Mouse (Mus musculus) large intestine, adult 2 months (tissue): ENCODE measurements around the gene Ift46. TPM values are rescaled to one million over a fixed set of nuclear protein-coding genes. Genes with fewer than 3 reads are reported as not detected.
"Not testable (repeated sequence)": the region's sequence is repeated elsewhere in the genome, so short reads cannot be mapped to it uniquely, and the experiment has no call there.

Experiments used
- DNase-seq: peaks from one replicate; pipeline ENCODE4 v3.0.0-alpha.2; 2012; ENCODE audit warnings: low read depth, low spot score
- WGBS: fragments of 180-500 bp; shearing (Covaris S2); methylation state at CpG from one replicate; pipeline ENCODE4 v1.1.7; 2018; 5-methylcytosine and 5-hydroxymethylcytosine counted together
- polyA plus RNA-seq: library from polyadenylated mRNA; depleted of rRNA; stranded (reverse); fragments of >200 nt; gene quantifications from 2 replicates; pipeline ENCODE4 v1.2.3, GENCODE M21; 2012

Gene Ift46
- polyA plus RNA-seq, 1 experiment: 34.8 TPM

- 2% methylated on average over 47 of the region's 47 CpGs for WGBS
- DNase-seq: no peak
These were observed 32.9 kb upstream of the Ift46 start, which contains the start of gene Phldb1 for GRCm38 (mm10) chr9:44734524-44735494. Gene Phldb1, minus strand, starts transcription at chr9:44735198.

GRCm38 (mm10) chr9:44735886-44736285 lies 31.8 kb upstream of the Ift46 start:
- no peak for DNase-seq
- 81% methylated on average over 6 of the region's 6 CpGs for WGBS

GRCm38 (mm10) chr9:44736301-44736700 lies 31.4 kb upstream of the Ift46 start:
- WGBS: 57% methylated on average over 2 of the region's 2 CpGs
- DNase-seq: no peak

GRCm38 (mm10) chr9:44737240-44737949 lies 30.3 kb upstream of the Ift46 start:
- 54% methylated on average over 8 of the region's 8 CpGs for WGBS

GRCm38 (mm10) chr9:44740663-44741192 lies 27.0 kb upstream of the Ift46 start:
- WGBS: 89% methylated on average over 1 of the region's 1 CpGs
- DNase-seq: no peak

More at GRCm38 (mm10) chr9:44737240-44737949, 30.3 kb upstream of the Ift46 start:
- no peak for DNase-seq

- DNase-seq: no peak
- WGBS: 89% methylated on average over 7 of the region's 7 CpGs
These were observed 22.3 kb upstream of the Ift46 start for GRCm38 (mm10) chr9:44745371-44745770.

GRCm38 (mm10) chr9:44746666-44747065 lies 21.0 kb upstream of the Ift46 start:
- 83% methylated on average over 3 of the region's 3 CpGs for WGBS

GRCm38 (mm10) chr9:44747341-44747740 lies 20.4 kb upstream of the Ift46 start:
- DNase-seq: no peak
- WGBS: 74% methylated on average over 3 of the region's 3 CpGs

More at GRCm38 (mm10) chr9:44746666-44747065, 21.0 kb upstream of the Ift46 start:
- no peak for DNase-seq

GRCm38 (mm10) chr9:44748473-44748872 lies 19.2 kb upstream of the Ift46 start:
- 88% methylated on average over 7 of the region's 7 CpGs for WGBS
- no peak for DNase-seq

GRCm38 (mm10) chr9:44760873-44761272 lies 6.8 kb upstream of the Ift46 start:
- WGBS: 18% methylated on average over 2 of the region's 2 CpGs
- DNase-seq: no peak

- WGBS: 23% methylated on average over 8 of the region's 9 CpGs
- DNase-seq: not testable (repeated sequence)
These were observed 304 bp downstream of the Ift46 start for GRCm38 (mm10) chr9:44768029-44768394.

GRCm38 (mm10) chr9:44771376-44771775 lies 3.7 kb downstream of the Ift46 start:
- 95% methylated on average over 5 of the region's 5 CpGs for WGBS
- DNase-seq: no peak

GRCm38 (mm10) chr9:44772392-44772749 lies 4.7 kb downstream of the Ift46 start:
- no peak for DNase-seq
- 12% methylated on average over 5 of the region's 5 CpGs for WGBS

- DNase-seq: peak; percentile 87
- WGBS: under 1% methylated on average over 41 of the region's 41 CpGs
These were observed 5.3 kb downstream of the Ift46 start for GRCm38 (mm10) chr9:44772750-44773651.

GRCm38 (mm10) chr9:44792842-44793241 lies 25.1 kb downstream of the Ift46 start:
- WGBS: 71% methylated on average over 9 of the region's 9 CpGs

GRCm38 (mm10) chr9:44798298-44798697 lies 30.6 kb downstream of the Ift46 start:
- no peak for DNase-seq
- WGBS: 58% methylated on average over 7 of the region's 7 CpGs

More at GRCm38 (mm10) chr9:44792842-44793241, 25.1 kb downstream of the Ift46 start:
- no peak for DNase-seq

GRCm38 (mm10) chr9:44799102-44799957 lies 31.6 kb downstream of the Ift46 start, which contains the start of gene Tmem25:
Gene Tmem25, minus strand, starts transcription at chr9:44799307.
- 1% methylated on average over 75 of the region's 75 CpGs for WGBS
- DNase-seq: peak; percentile 73

GRCm38 (mm10) chr9:44799958-44800324 lies 32.2 kb downstream of the Ift46 start:
- no peak for DNase-seq
- WGBS: 27% methylated on average over 9 of the region's 9 CpGs
